Comparison of ENCODE assay signal across 10 mouse cellular contexts in genomic region chr8:26507611-26508070, GRCm38 (mm10).
A peak's percentile ranks its signal among the peaks of the same experiment; 100 is the strongest.
DNase-seq lines count a peak whose midpoint lies in the region; ATAC-seq and TF ChIP-seq lines count a peak whose summit lies in the region.
"Had no signal": no experiment of that assay in that cellular context is flagged by ENCODE, and none has a peak within 500 bp of the region (broad histone marks: within the 10 kb centered on the region; RNA-seq: fewer than 3 reads in every experiment).

No protein-coding gene starts in this region.

- H3K4me2 ChIP-seq in kidney, postnatal 0 days (ENCODE audit: low read length) = no peak overlapping the region
- H3K4me2 ChIP-seq in forebrain, embryonic 15.5 days (replicated peaks) = no peak overlapping the region
- 0 out of 2 replicates have a peak overlapping the region, but pooled peaks have one; percentile 9 for H3K4me2 ChIP-seq in neural tube, embryonic 13.5 days
- H3K4me2 ChIP-seq: liver, embryonic 13.5 days had no signal

- no peak overlapping the region for H3K4me3 ChIP-seq in kidney, postnatal 0 days (replicated peaks; ENCODE audit: low read depth, low read length)
- H3K4me3 ChIP-seq in forebrain, embryonic 15.5 days = no peak overlapping the region
- H3K4me3 ChIP-seq in neural tube, embryonic 13.5 days = no peak overlapping the region
- H3K4me3 ChIP-seq: gastrocnemius, adult 2 months; liver, embryonic 13.5 days had no signal

- H3K36me3 ChIP-seq in kidney, postnatal 0 days (ENCODE audit: insufficient read depth, low read length) = no peaks in the 10 kb centered on the region
- H3K36me3 ChIP-seq in forebrain, embryonic 15.5 days = no peaks in the 10 kb centered on the region
- no peaks in the 10 kb centered on the region for H3K36me3 ChIP-seq in neural tube, embryonic 13.5 days
- H3K36me3 ChIP-seq: liver, embryonic 13.5 days had no signal

- no peak for ATAC-seq in kidney, postnatal 0 days (replicated peaks; ENCODE audit: low FRiP score, low read depth)
- ATAC-seq in forebrain, embryonic 15.5 days (replicated peaks) = no peak
- ATAC-seq in neural tube, embryonic 13.5 days (ENCODE audit: low read depth) = peak; percentile 71

- no peak for TF ChIP-seq CTCF in kidney, postnatal 0 days (IDR thresholded peaks at IDR 0.05; ENCODE audit: low read depth)

- H3K9me3 ChIP-seq in kidney, postnatal 0 days (replicated peaks; ENCODE audit: low read length) = no peaks in the 10 kb centered on the region
- H3K9me3 ChIP-seq in forebrain, embryonic 15.5 days = no peaks in the 10 kb centered on the region
- no peaks in the 10 kb centered on the region for H3K9me3 ChIP-seq in neural tube, embryonic 13.5 days
- H3K9me3 ChIP-seq: liver, embryonic 13.5 days had no signal

- WGBS in kidney, postnatal 0 days = 7% methylated on average over 12 of the region's 12 CpGs
- WGBS in forebrain, embryonic 15.5 days = 54% methylated on average over 12 of the region's 12 CpGs
- 9% methylated on average over 12 of the region's 12 CpGs for WGBS in neural tube, embryonic 13.5 days

- no peaks in the 10 kb centered on the region for H3K27me3 ChIP-seq in kidney, postnatal 0 days (ENCODE audit: insufficient read depth, low read length)
- H3K27me3 ChIP-seq in forebrain, embryonic 15.5 days = no peaks in the 10 kb centered on the region
- no peaks in the 10 kb centered on the region; the same call in 1 of the 2 replicates for H3K27me3 ChIP-seq in neural tube, embryonic 13.5 days

- H3K4me1 ChIP-seq in kidney, postnatal 0 days (replicated peaks; ENCODE audit: insufficient read depth, low read length) = 0 out of 2 replicates have a peak, but pooled peaks cover 3% of the 10 kb centered on the region
- peaks cover 8% of the 10 kb centered on the region for H3K4me1 ChIP-seq in forebrain, embryonic 15.5 days
- peaks cover 28% of the 10 kb centered on the region for H3K4me1 ChIP-seq in neural tube, embryonic 13.5 days (replicated peaks)
- H3K4me1 ChIP-seq: liver, embryonic 13.5 days had no signal

- H3K9ac ChIP-seq in kidney, postnatal 0 days (ENCODE audit: low read depth, low read length) = no peak overlapping the region
- H3K9ac ChIP-seq in forebrain, embryonic 15.5 days (replicated peaks) = no peak overlapping the region
- no peak overlapping the region for H3K9ac ChIP-seq in neural tube, embryonic 13.5 days
- H3K9ac ChIP-seq: liver, embryonic 13.5 days had no signal

- H3K27ac ChIP-seq in kidney, postnatal 0 days = no peak overlapping the region
- peak overlapping the region; percentile 52 for H3K27ac ChIP-seq in forebrain, embryonic 15.5 days (replicated peaks)
- H3K27ac ChIP-seq in neural tube, embryonic 13.5 days (replicated peaks) = peak overlapping the region; percentile 50; the same call in 1 of the 2 replicates
- H3K27ac ChIP-seq: gastrocnemius, adult 2 months; liver, embryonic 13.5 days had no signal

- peak; percentile 83 for DNase-seq in kidney, postnatal 0 days (ENCODE audit: low spot score)
- no peak for DNase-seq in kidney, postnatal 14 days
- DNase-seq in adrenal gland, postnatal 36 days = peak; percentile 68 to 84
- no peak for DNase-seq in layer of hippocampus, adult 9-10 months (ENCODE audit: low spot score)
- no peak for DNase-seq in ovary, adult 18-20 months (ENCODE audit: low spot score)
- DNase-seq: gastrocnemius, adult 2 months; liver, embryonic 13.5 days; lung, postnatal 4 days had no signal

Comparison
In these comparisons a context has a peak if more than half of its experiments do, and no peak if none do; other contexts are left out.
1. DNase-seq: peak in kidney, postnatal 0 days (single experiment) and adrenal gland, postnatal 36 days (2 of 2); none in kidney, postnatal 14 days (single experiment), layer of hippocampus, adult 9-10 months (single experiment) and ovary, adult 18-20 months (single experiment).